Comparison of ENCODE assay signal across 9 mouse cellular contexts in the genomic region with DNA sequence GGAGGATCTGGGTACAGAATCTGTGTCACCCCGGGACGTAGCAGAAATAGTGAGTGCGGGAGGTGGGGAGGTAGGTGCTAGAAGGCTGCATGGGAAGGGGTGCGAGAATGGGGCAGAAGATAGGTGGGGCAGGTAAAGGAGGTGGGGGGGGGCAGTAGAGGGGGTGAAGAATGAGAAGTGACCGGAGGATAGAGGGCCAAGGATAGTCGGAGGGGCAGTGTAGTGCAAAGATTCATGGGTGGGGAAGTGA. TPM values are rescaled to one million over a fixed set of nuclear protein-coding genes. Genes with fewer than 3 reads are reported as not detected.
DNase-seq lines count a peak whose midpoint lies in the region; ATAC-seq and TF ChIP-seq lines count a peak whose summit lies in the region.
"Had no signal": no experiment of that assay in that cellular context is flagged by ENCODE, and none has a peak within 500 bp of the region (broad histone marks: within the 10 kb centered on the region; RNA-seq: fewer than 3 reads in every experiment).

No protein-coding gene starts in this region.

- peak overlapping the region; percentile 93 for H3K9ac ChIP-seq in heart, embryonic 12.5 days
- peak overlapping the region; percentile 73 for H3K9ac ChIP-seq in forebrain, embryonic 14.5 days (ENCODE audit: low read length)
- peak overlapping the region; percentile 39; the same call in 1 of the 2 replicates for H3K9ac ChIP-seq in liver, embryonic 15.5 days

- H3K9me3 ChIP-seq in heart, embryonic 12.5 days (replicated peaks): no peaks in the 10 kb centered on the region
- no peaks in the 10 kb centered on the region for H3K9me3 ChIP-seq in E14TG2a.4 (ENCODE audit: low read length)
- H3K9me3 ChIP-seq in forebrain, embryonic 14.5 days (replicated peaks; ENCODE audit: control insufficient read depth, low read length): no peaks in the 10 kb centered on the region
- H3K9me3 ChIP-seq in liver, embryonic 15.5 days (replicated peaks): no peaks in the 10 kb centered on the region

- H3K36me3 ChIP-seq in heart, embryonic 12.5 days: peaks cover 7% of the 10 kb centered on the region
- no peaks in the 10 kb centered on the region for H3K36me3 ChIP-seq in E14TG2a.4 (ENCODE audit: insufficient read depth, low read length)
- H3K36me3 ChIP-seq in forebrain, embryonic 14.5 days (ENCODE audit: control insufficient read depth, insufficient read depth, low read length): no peaks in the 10 kb centered on the region
- no peaks in the 10 kb centered on the region for H3K36me3 ChIP-seq in liver, embryonic 15.5 days (replicated peaks)

- ATAC-seq in heart, embryonic 12.5 days (ENCODE audit: insufficient number of reproducible peaks, low FRiP score): no peak; the same call in 1 of the 2 replicates
- ATAC-seq in forebrain, embryonic 14.5 days: no peak
- no peak for ATAC-seq in liver, embryonic 15.5 days (ENCODE audit: insufficient read depth)
- ATAC-seq in activated CD4-positive, CD25-positive, alpha-beta regulatory T cell, adult 4 months: no peak

- no peaks in the 10 kb centered on the region for H3K27me3 ChIP-seq in heart, embryonic 12.5 days (replicated peaks)
- H3K27me3 ChIP-seq in E14TG2a.4 (ENCODE audit: insufficient read depth, low read length): peaks cover 54% of the 10 kb centered on the region
- H3K27me3 ChIP-seq in forebrain, embryonic 14.5 days (replicated peaks; ENCODE audit: control insufficient read depth, insufficient read depth, low read length): no peaks in the 10 kb centered on the region
- H3K27me3 ChIP-seq in liver, embryonic 15.5 days: peaks cover 17% of the 10 kb centered on the region; the same call in 1 of the 2 replicates

- no peak for DNase-seq in heart, adult 18-20 months
- no peak for DNase-seq in forebrain, embryonic 14.5 days (ENCODE audit: low spot score)
- DNase-seq in frontal cortex, postnatal 10 days (ENCODE audit: low spot score in 2 of 2): no peak
- DNase-seq in left cerebral cortex, adult 18-20 months (ENCODE audit: low spot score in 2 of 2): no peak

- H3K4me1 ChIP-seq in heart, embryonic 12.5 days (replicated peaks): peaks cover 22% of the 10 kb centered on the region
- peaks cover 22% of the 10 kb centered on the region for H3K4me1 ChIP-seq in E14TG2a.4 (replicated peaks; ENCODE audit: low read depth, low read length)
- no peaks in the 10 kb centered on the region for H3K4me1 ChIP-seq in forebrain, embryonic 14.5 days (ENCODE audit: control insufficient read depth, insufficient read depth, low read length)
- peaks cover 27% of the 10 kb centered on the region for H3K4me1 ChIP-seq in liver, embryonic 15.5 days (replicated peaks)

- peak overlapping the region; percentile 91 for H3K27ac ChIP-seq in heart, embryonic 12.5 days (ENCODE audit: poor library complexity, severe bottlenecking)
- no peak overlapping the region for H3K27ac ChIP-seq in forebrain, embryonic 14.5 days (ENCODE audit: low read depth, low read length)
- H3K27ac ChIP-seq in liver, embryonic 15.5 days (replicated peaks): peak overlapping the region; percentile 33; the same call in 1 of the 2 replicates

- TF ChIP-seq CTCF in E14TG2a.4 (conservative IDR thresholded peaks at IDR 0.05; ENCODE audit: low read length): no peak

- H3K4me3 ChIP-seq in heart, embryonic 12.5 days: peak overlapping the region; percentile 65
- peak overlapping the region; percentile 81 for H3K4me3 ChIP-seq in E14TG2a.4 (replicated peaks; ENCODE audit: low read length)
- H3K4me3 ChIP-seq in forebrain, embryonic 14.5 days (ENCODE audit: low read depth, low read length): peak overlapping the region; percentile 54
- peak overlapping the region; percentile 55 for H3K4me3 ChIP-seq in liver, embryonic 15.5 days (replicated peaks)

- H3K4me2 ChIP-seq in heart, embryonic 12.5 days: peak overlapping the region; percentile 88
- peak overlapping the region; percentile 80 for H3K4me2 ChIP-seq in forebrain, embryonic 14.5 days (ENCODE audit: low read length)
- H3K4me2 ChIP-seq in liver, embryonic 15.5 days: peak overlapping the region; percentile 77

- 1% methylated on average over 6 of the region's 6 CpGs for WGBS in heart, embryonic 12.5 days
- 2% methylated on average over 6 of the region's 6 CpGs for WGBS in forebrain, embryonic 14.5 days
- WGBS in liver, embryonic 15.5 days (ENCODE audit: insufficient replicate concordance): 3% methylated on average over 6 of the region's 6 CpGs

RNA-seq across cellular contexts. Expression of gene Cmtm3, which starts 0.7 kb away (rescaled TPM):
- 107 and 112 TPM in 2 replicates for polyA plus RNA-seq in heart, embryonic 12.5 days (2016; fragmentation: Nextera tagmentation; extraction: Ambion mirVana)
- 10 to 100 TPM; 14.4 to 17.6 TPM for total RNA-seq in heart, adult 18-20 months (2021)
- 37.5 and 38.8 TPM in 2 replicates for polyA plus RNA-seq in forebrain, embryonic 14.5 days (2014; fragmentation: Nextera tagmentation; extraction: Ambion mirVana)
- 17.6 and 18.5 TPM in 2 replicates for polyA plus RNA-seq in liver, embryonic 15.5 days (2015; fragmentation: Nextera tagmentation; extraction: Ambion mirVana)
- 10 to 100 TPM; 17.1 to 22.7 TPM for polyA plus RNA-seq in activated CD4-positive, CD25-positive, alpha-beta regulatory T cell, adult 4 months (2017; shearing (Covaris generic))
- 10 to 100 TPM in 1 of 2 experiments, 1 to 10 TPM in 1; 8.9 to 11.6 TPM for total RNA-seq in left cerebral cortex, adult 18-20 months (2021)

RNA-seq across cellular contexts. Expression of gene Cmtm2b, which starts 17.9 kb away (rescaled TPM):
- polyA plus RNA-seq in heart, embryonic 12.5 days (2016; fragmentation: Nextera tagmentation; extraction: Ambion mirVana): not detected in 2 replicates
- not detected for total RNA-seq in heart, adult 18-20 months (2021)
- not detected in 2 replicates for polyA plus RNA-seq in forebrain, embryonic 14.5 days (2014; fragmentation: Nextera tagmentation; extraction: Ambion mirVana)
- polyA plus RNA-seq in liver, embryonic 15.5 days (2015; fragmentation: Nextera tagmentation; extraction: Ambion mirVana): not detected in 2 replicates
- polyA plus RNA-seq in activated CD4-positive, CD25-positive, alpha-beta regulatory T cell, adult 4 months (2017; shearing (Covaris generic)): not detected
- total RNA-seq in left cerebral cortex, adult 18-20 months (2021): not detected
- total RNA-seq: heart, postnatal 14 days had no signal

RNA-seq across cellular contexts. Expression of gene Gm11020, which starts 18.5 kb away (rescaled TPM):
- not detected in 2 replicates for polyA plus RNA-seq in heart, embryonic 12.5 days (2016; fragmentation: Nextera tagmentation; extraction: Ambion mirVana)
- total RNA-seq in heart, adult 18-20 months (2021): not detected
- not detected in 2 replicates for polyA plus RNA-seq in forebrain, embryonic 14.5 days (2014; fragmentation: Nextera tagmentation; extraction: Ambion mirVana)
- polyA plus RNA-seq in liver, embryonic 15.5 days (2015; fragmentation: Nextera tagmentation; extraction: Ambion mirVana): not detected in 2 replicates
- not detected for polyA plus RNA-seq in activated CD4-positive, CD25-positive, alpha-beta regulatory T cell, adult 4 months (2017; shearing (Covaris generic))
- total RNA-seq in left cerebral cortex, adult 18-20 months (2021): not detected
- total RNA-seq: heart, postnatal 14 days had no signal

RNA-seq across cellular contexts. Expression of gene Cmtm1, which starts 30.0 kb away (rescaled TPM):
- not detected in 2 replicates for polyA plus RNA-seq in heart, embryonic 12.5 days (2016; fragmentation: Nextera tagmentation; extraction: Ambion mirVana)
- not detected for total RNA-seq in heart, adult 18-20 months (2021)
- polyA plus RNA-seq in forebrain, embryonic 14.5 days (2014; fragmentation: Nextera tagmentation; extraction: Ambion mirVana): not detected in 2 replicates
- polyA plus RNA-seq in liver, embryonic 15.5 days (2015; fragmentation: Nextera tagmentation; extraction: Ambion mirVana): not detected in 2 replicates
- polyA plus RNA-seq in activated CD4-positive, CD25-positive, alpha-beta regulatory T cell, adult 4 months (2017; shearing (Covaris generic)): not detected
- not detected for total RNA-seq in left cerebral cortex, adult 18-20 months (2021)
- total RNA-seq: heart, postnatal 14 days had no signal

RNA-seq across cellular contexts. Expression of gene Gm45711, which starts 30.0 kb away (rescaled TPM):
- polyA plus RNA-seq in heart, embryonic 12.5 days (2016; fragmentation: Nextera tagmentation; extraction: Ambion mirVana): not detected in 2 replicates
- total RNA-seq in heart, adult 18-20 months (2021): not detected
- polyA plus RNA-seq in forebrain, embryonic 14.5 days (2014; fragmentation: Nextera tagmentation; extraction: Ambion mirVana): not detected in 2 replicates
- polyA plus RNA-seq in liver, embryonic 15.5 days (2015; fragmentation: Nextera tagmentation; extraction: Ambion mirVana): not detected in 2 replicates
- polyA plus RNA-seq in activated CD4-positive, CD25-positive, alpha-beta regulatory T cell, adult 4 months (2017; shearing (Covaris generic)): not detected
- not detected for total RNA-seq in left cerebral cortex, adult 18-20 months (2021)
- total RNA-seq: heart, postnatal 14 days had no signal

Comparison
In these comparisons a context has a peak if more than half of its experiments do, and no peak if none do; other contexts are left out.
1. H3K9ac ChIP-seq: peak in every context shown above with its lines; median percentile 93 in heart, embryonic 12.5 days; 73 in forebrain, embryonic 14.5 days; 39 in liver, embryonic 15.5 days.